Mouse (Mus musculus): ENCODE measurements around the gene Pou2f2. TPM values are rescaled to one million over a fixed set of nuclear protein-coding genes. Genes with fewer than 3 reads are reported as not detected.
"Not testable (repeated sequence)": the region's sequence is repeated elsewhere in the genome, so short reads cannot be mapped to it uniquely, and the experiment has no call there.

The Pou2f2 gene
- polyA plus RNA-seq, 1 experiment from 2014 or later, result 1.4 TPM

DNA sequence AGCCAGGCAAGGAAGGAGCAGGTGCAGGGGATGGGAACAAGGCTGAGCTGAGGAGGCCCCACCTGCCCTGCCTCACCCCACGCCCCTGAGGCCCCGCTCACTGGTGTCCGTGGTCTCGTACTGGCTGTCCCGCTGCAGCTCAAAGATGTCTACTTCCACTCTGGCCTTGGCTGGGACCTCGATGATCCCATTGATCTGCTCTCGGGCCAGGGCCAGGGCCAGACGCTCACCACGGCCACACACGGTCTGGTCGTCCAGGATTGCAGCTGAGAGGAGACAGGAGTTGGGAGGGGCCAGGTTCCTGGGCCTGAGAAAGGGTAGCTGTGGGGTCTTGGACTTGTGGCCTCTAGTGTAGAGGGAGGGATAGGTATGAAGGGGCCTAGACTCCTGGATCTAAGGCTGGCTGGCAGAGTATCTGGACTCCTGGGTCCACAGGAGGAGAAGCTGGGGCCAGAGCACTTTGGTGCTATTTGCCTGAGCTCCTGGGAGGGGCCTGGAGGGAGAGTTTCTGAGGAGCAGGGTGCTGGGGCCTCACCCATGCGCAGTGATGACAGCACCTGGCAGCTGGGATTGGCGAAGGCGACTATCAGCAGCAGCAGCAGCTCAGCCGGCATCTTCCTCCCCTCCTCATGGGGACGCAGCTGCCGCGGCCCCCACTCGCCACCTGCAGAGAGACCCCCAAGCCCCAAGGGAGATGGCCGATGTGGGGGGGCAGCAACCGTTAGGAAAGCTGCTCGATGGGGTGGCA is 111.4 kb downstream of the Pou2f2 start:
- WGBS, result 85% methylated on average over 21 of the region's 22 CpGs
- Histone ChIP-seq H3K36me3 (peaks cover 52% of the 10 kb centered on the region), H3K9ac (no peak overlapping the region)

DNA sequence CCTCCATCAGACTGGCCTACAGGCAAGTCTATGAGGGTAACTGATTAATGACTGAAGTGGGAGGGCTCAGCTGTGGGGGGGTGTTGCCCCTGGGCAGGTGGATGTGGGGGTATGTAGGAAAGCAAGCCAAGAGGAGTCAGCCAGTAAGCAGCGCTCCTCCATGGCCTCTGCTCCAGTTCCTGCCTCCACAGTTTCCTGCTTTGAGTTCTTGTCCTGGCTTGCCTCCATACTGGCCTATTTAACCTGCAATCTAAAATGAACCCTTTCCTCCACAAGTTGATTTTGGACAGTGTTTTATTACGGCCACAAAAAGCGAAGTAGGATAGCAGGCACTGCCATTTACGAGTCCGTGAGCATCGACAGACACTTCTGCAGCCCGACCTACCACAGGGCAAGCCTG is 112.2 kb downstream of the Pou2f2 start:
- WGBS, result 61% methylated on average over 7 of the region's 7 CpGs
- H3K36me3 ChIP-seq, result peaks cover 59% of the 10 kb centered on the region
- no peaks in the 10 kb centered on the region for H3K27me3 ChIP-seq
- no peak for ATAC-seq (ENCODE audit: insufficient number of reproducible peaks, low FRiP score, low TSS enrichment, low read depth)
- peaks cover 39% of the 10 kb centered on the region for H3K4me1 ChIP-seq
- H3K4me3 ChIP-seq, result no peak overlapping the region
- H3K9me3 ChIP-seq, result no peaks in the 10 kb centered on the region
- no peak overlapping the region for H3K4me2 ChIP-seq
- H3K9ac ChIP-seq, result no peak overlapping the region
- H3K27ac ChIP-seq, result no peak overlapping the region

More for the DNA sequence above, 111.4 kb downstream of the Pou2f2 start:
- Histone ChIP-seq H3K4me1 (peaks cover 40% of the 10 kb centered on the region), H3K27ac (no peak overlapping the region), H3K9me3 (no peaks in the 10 kb centered on the region), H3K27me3 (no peaks in the 10 kb centered on the region), H3K4me3 (no peak overlapping the region), H3K4me2 (no peak overlapping the region)
- no peak for ATAC-seq (ENCODE audit: insufficient number of reproducible peaks, low FRiP score, low TSS enrichment, low read depth)

GRCm38 (mm10) chr7:25063900-25064299 is 115.6 kb downstream of the Pou2f2 start:
- no peaks in the 10 kb centered on the region for H3K27me3 ChIP-seq
- no peak overlapping the region for H3K4me3 ChIP-seq
- no peak for ATAC-seq (ENCODE audit: insufficient number of reproducible peaks, low FRiP score, low TSS enrichment, low read depth)
- peaks cover 9% of the 10 kb centered on the region; the same call in 1 of the 2 replicates for H3K4me1 ChIP-seq
- no peaks in the 10 kb centered on the region for H3K9me3 ChIP-seq
- 83% methylated on average over 8 of the region's 8 CpGs for WGBS
- no peak overlapping the region for H3K9ac ChIP-seq
- no peak overlapping the region for H3K4me2 ChIP-seq
- peaks cover 91% of the 10 kb centered on the region for H3K36me3 ChIP-seq
- H3K27ac ChIP-seq, result no peak overlapping the region

DNA sequence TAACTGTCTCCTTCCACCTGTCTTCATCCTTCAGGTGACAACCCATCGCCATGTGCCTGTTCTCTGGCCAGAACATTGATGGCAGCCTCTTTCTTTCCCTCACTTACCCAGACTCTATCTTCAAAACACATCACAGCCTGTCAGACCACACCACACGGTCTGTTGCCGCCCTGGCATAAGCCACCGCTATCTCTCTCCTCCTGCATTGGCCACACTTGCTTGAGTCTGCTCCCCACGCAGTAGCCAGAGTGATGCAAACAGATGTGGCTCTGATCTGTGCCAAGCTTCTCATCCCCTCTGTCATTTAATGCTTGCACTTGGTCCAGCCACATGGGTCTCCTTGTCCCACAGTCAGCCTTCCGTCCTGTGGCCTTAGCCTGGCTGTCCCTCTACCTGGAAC is 116.2 kb downstream of the Pou2f2 start:
- Histone ChIP-seq H3K27me3 (no peaks in the 10 kb centered on the region), H3K27ac (no peak overlapping the region), H3K4me1 (peaks cover 7% of the 10 kb centered on the region; the same call in 1 of the 2 replicates), H3K36me3 (peaks cover 94% of the 10 kb centered on the region), H3K4me2 (no peak overlapping the region), H3K9me3 (no peaks in the 10 kb centered on the region), H3K4me3 (no peak overlapping the region), H3K9ac (no peak overlapping the region)
- ATAC-seq (ENCODE audit: insufficient number of reproducible peaks, low FRiP score, low TSS enrichment, low read depth), result no peak
- 86% methylated on average over 6 of the region's 6 CpGs for WGBS

GRCm38 (mm10) chr7:25058836-25059235 is 120.7 kb downstream of the Pou2f2 start:
- H3K27ac ChIP-seq, result no peak overlapping the region
- H3K27me3 ChIP-seq, result no peaks in the 10 kb centered on the region
- WGBS, result 85% methylated on average over 14 of the region's 14 CpGs
- H3K4me1 ChIP-seq, result no peaks in the 10 kb centered on the region
- no peak overlapping the region for H3K4me2 ChIP-seq
- ATAC-seq (ENCODE audit: insufficient number of reproducible peaks, low FRiP score, low TSS enrichment, low read depth), result no peak
- no peaks in the 10 kb centered on the region for H3K9me3 ChIP-seq
- no peak overlapping the region for H3K9ac ChIP-seq
- H3K4me3 ChIP-seq, result no peak overlapping the region
- peaks cover 95% of the 10 kb centered on the region for H3K36me3 ChIP-seq

DNA sequence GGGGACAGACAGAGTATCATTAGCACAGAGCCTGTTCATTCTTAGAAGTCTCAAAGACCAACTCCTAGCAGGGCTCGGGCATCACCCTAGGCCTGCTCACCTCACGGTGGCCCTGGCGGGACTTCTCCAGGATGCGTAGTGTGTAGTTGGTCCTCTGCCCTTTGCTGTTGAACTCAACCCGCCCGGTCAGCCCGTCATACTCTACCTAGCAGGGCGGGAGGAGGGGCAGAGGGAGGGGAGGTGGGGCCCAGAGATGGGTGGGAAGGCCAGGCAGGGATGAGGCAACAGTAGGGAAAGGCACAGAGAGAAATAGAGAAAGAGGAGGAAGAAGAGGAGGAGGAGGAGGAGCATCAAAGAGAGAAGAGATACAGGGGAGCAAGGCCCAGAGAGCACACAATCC is 121.1 kb downstream of the Pou2f2 start:
- no peak overlapping the region for H3K9ac ChIP-seq
- WGBS, result 86% methylated on average over 8 of the region's 8 CpGs
- no peak for ATAC-seq (ENCODE audit: insufficient number of reproducible peaks, low FRiP score, low TSS enrichment, low read depth)
- H3K27me3 ChIP-seq, result no peaks in the 10 kb centered on the region
- H3K36me3 ChIP-seq, result peaks cover 94% of the 10 kb centered on the region
- no peak overlapping the region for H3K4me3 ChIP-seq
- H3K27ac ChIP-seq, result no peak overlapping the region
- no peak overlapping the region for H3K4me2 ChIP-seq
- H3K9me3 ChIP-seq, result no peaks in the 10 kb centered on the region
- no peaks in the 10 kb centered on the region for H3K4me1 ChIP-seq

DNA sequence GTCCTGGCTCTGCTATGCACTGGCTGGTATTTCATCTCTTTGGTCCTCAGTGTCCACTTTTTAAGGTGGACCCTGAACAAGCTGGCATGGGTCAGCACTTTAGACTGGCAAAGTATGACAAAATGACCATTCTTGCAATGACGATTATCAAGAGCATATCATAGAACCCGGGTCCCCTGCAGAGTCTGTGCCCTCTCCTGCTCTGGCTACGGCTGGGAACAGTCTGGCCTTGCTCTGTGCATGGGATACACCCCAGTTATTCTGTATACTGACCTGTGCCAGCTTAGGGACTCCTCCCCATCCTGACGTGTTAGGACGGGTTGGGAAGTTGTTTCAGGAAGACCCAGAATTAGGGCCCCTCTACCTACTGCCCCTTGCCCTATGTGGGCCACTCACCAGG is 121.6 kb downstream of the Pou2f2 start:
- Histone ChIP-seq H3K4me3 (no peak overlapping the region), H3K36me3 (peaks cover 93% of the 10 kb centered on the region), H3K4me1 (no peaks in the 10 kb centered on the region), H3K4me2 (no peak overlapping the region), H3K27ac (no peak overlapping the region), H3K9ac (no peak overlapping the region), H3K9me3 (no peaks in the 10 kb centered on the region), H3K27me3 (no peaks in the 10 kb centered on the region)
- WGBS, result 92% methylated on average over 5 of the region's 5 CpGs
- no peak for ATAC-seq (ENCODE audit: insufficient number of reproducible peaks, low FRiP score, low TSS enrichment, low read depth)

GRCm38 (mm10) chr7:25056951-25057350 is 122.6 kb downstream of the Pou2f2 start:
- H3K4me3 ChIP-seq, result no peak overlapping the region
- no peak overlapping the region for H3K27ac ChIP-seq
- H3K4me2 ChIP-seq, result no peak overlapping the region
- H3K27me3 ChIP-seq, result no peaks in the 10 kb centered on the region
- H3K4me1 ChIP-seq, result no peaks in the 10 kb centered on the region
- H3K9ac ChIP-seq, result no peak overlapping the region
- H3K9me3 ChIP-seq, result no peaks in the 10 kb centered on the region
- WGBS, result 67% methylated on average over 4 of the region's 4 CpGs
- H3K36me3 ChIP-seq, result peaks cover 90% of the 10 kb centered on the region
- ATAC-seq (ENCODE audit: insufficient number of reproducible peaks, low FRiP score, low TSS enrichment, low read depth), result no peak

DNA sequence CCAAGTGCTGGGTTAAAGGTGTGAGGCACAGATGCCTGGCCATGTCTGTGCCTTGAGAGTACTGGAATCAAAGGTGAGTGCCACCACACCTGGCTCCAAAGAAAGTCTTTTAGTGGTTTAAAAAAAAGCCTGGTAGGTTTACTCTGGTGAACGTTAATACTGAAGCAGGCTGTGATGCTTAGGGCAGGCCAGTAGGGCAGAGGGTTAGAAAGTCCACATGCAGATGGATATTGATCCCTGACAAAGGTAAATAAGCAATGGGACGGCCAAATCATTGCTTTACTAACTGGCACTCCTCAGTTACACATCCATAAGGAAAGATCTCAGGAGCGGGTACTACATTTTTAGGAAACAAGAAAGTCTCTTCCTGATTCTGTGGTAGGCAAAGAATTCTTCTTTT is 126.9 kb downstream of the Pou2f2 start:
- H3K9ac ChIP-seq, result no peak overlapping the region
- no peak for ATAC-seq (ENCODE audit: insufficient number of reproducible peaks, low FRiP score, low TSS enrichment, low read depth)
- H3K27me3 ChIP-seq, result no peaks in the 10 kb centered on the region
- H3K4me3 ChIP-seq, result no peak overlapping the region
- H3K4me1 ChIP-seq, result no peaks in the 10 kb centered on the region
- H3K27ac ChIP-seq, result no peak overlapping the region
- no peaks in the 10 kb centered on the region for H3K9me3 ChIP-seq
- no peak overlapping the region for H3K4me2 ChIP-seq
- WGBS, result 82% methylated on average over 3 of the region's 3 CpGs
- peaks cover 82% of the 10 kb centered on the region for H3K36me3 ChIP-seq

DNA sequence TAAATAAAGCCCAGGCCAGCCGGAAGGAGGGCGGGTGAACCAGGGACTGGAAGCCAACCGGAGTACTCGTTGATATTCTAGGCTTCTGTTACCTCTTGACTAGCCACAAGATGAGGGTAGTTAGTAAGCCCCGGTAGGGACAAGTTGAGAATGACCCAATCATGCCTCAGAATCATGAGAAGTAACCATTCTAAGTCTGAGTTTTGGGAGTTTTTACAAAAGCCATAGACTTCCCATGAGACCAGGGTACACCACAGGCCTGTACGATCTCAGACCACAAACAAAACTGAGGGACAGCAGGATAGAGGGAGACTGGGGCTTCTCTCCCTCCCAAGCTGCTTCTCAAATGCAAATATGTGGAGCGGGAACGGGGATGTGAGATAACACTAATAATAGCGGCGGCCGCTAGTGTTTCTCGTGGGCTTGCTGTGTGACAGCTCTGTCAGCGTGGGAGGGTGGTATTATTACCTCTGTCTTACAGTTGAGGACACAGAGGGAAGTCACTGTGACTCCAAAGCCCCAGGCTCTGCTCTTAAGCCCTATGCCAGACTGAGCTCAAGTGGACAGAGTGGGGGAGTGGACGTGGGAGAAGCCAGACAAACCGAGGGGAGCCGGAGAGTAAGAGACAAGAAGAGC is 130.1 kb downstream of the Pou2f2 start:
- ATAC-seq (ENCODE audit: insufficient number of reproducible peaks, low FRiP score, low TSS enrichment, low read depth), result no peak
- Histone ChIP-seq H3K4me3 (no peak overlapping the region), H3K36me3 (peaks cover 77% of the 10 kb centered on the region), H3K9ac (no peak overlapping the region), H3K9me3 (no peaks in the 10 kb centered on the region), H3K27ac (no peak overlapping the region), H3K27me3 (no peaks in the 10 kb centered on the region), H3K4me2 (no peak overlapping the region), H3K4me1 (no peaks in the 10 kb centered on the region)
- WGBS, result 84% methylated on average over 16 of the region's 16 CpGs

DNA sequence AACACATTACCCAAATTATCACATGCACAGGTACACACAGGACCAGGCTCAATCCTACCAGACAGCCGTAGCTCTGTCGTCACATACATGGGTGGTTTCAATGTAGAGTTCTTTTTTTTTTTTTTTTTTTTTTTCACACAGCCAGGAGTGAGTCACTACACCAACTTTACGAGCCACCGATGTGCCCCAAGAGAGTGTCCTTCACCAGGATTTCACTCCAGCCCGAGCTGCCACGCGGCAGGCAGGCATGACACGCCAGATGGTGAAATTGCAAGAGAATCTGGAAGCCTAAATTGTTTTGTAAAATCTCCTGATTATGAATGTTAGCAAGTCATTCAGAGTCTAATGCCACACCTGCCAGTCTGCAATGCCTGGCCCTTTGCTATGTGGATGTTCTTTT is 132.2 kb downstream of the Pou2f2 start:
- Histone ChIP-seq H3K27ac (no peak overlapping the region), H3K36me3 (peaks cover 82% of the 10 kb centered on the region), H3K4me3 (no peak overlapping the region), H3K4me1 (no peaks in the 10 kb centered on the region), H3K9me3 (no peaks in the 10 kb centered on the region), H3K27me3 (no peaks in the 10 kb centered on the region), H3K9ac (no peak overlapping the region), H3K4me2 (no peak overlapping the region)
- 78% methylated on average over 8 of the region's 8 CpGs for WGBS
- ATAC-seq (ENCODE audit: insufficient number of reproducible peaks, low FRiP score, low TSS enrichment, low read depth), result no peak

- peaks cover 88% of the 10 kb centered on the region for H3K36me3 ChIP-seq
- not testable (repeated sequence) for H3K4me1 ChIP-seq; ATAC-seq (ENCODE audit: insufficient number of reproducible peaks, low FRiP score, low TSS enrichment, low read depth); H3K4me3 ChIP-seq; H3K27me3 ChIP-seq; H3K9me3 ChIP-seq; H3K9ac ChIP-seq; H3K27ac ChIP-seq; H3K4me2 ChIP-seq
- 85% methylated on average over 7 of the region's 7 CpGs for WGBS
Measured at GRCm38 (mm10) chr7:25044599-25044998, 134.9 kb downstream of the Pou2f2 start.

Measured in limb, embryonic 15.5 days (tissue).